Mouse (Mus musculus) gonadal fat pad, adult 2 months (tissue): ENCODE data around the gene Gyg. TPM values are rescaled to one million over a fixed set of nuclear protein-coding genes. Genes with fewer than 3 reads are reported as not detected.
"Not testable (repeated sequence)": the region's sequence is repeated elsewhere in the genome, so short reads cannot be mapped to it uniquely, and the experiment has no call there.

Source experiments
- DNase-seq: peaks from one replicate; pipeline ENCODE4 v3.0.0-alpha.2; 2012; ENCODE audit warnings: low read depth
- polyA plus RNA-seq: library from polyadenylated mRNA; depleted of rRNA; stranded (reverse); fragments of >200 nt; gene quantifications from 2 replicates; pipeline ENCODE4 v1.2.3, GENCODE M21; 2012; rRNA removed

The Gyg gene
- polyA plus RNA-seq, 1 experiment = 50.1 TPM

GRCm38 (mm10) chr3:20130456-20131349 lies 24.4 kb downstream of the Gyg start:
- DNase-seq = no peak

- DNase-seq = no peak
Measured at GRCm38 (mm10) chr3:20129491-20129890, 25.6 kb downstream of the Gyg start.

GRCm38 (mm10) chr3:20127047-20127595 lies 28.0 kb downstream of the Gyg start:
- no peak for DNase-seq

GRCm38 (mm10) chr3:20125604-20126003 lies 29.5 kb downstream of the Gyg start:
- no peak for DNase-seq

- DNase-seq = not testable (repeated sequence)
Measured at GRCm38 (mm10) chr3:20121582-20121981, 33.5 kb downstream of the Gyg start.

GRCm38 (mm10) chr3:20119686-20120244 lies 35.4 kb downstream of the Gyg start:
- DNase-seq = no peak

GRCm38 (mm10) chr3:20119044-20119591 lies 36.0 kb downstream of the Gyg start:
- no peak for DNase-seq

- no peak for DNase-seq
Measured at GRCm38 (mm10) chr3:20111913-20112312, 43.2 kb downstream of the Gyg start.

- no peak for DNase-seq
Measured at GRCm38 (mm10) chr3:20108881-20109280, 46.2 kb downstream of the Gyg start.

- DNase-seq = no peak
Measured at GRCm38 (mm10) chr3:20104776-20105175, 50.3 kb downstream of the Gyg start.

GRCm38 (mm10) chr3:20104318-20104717 lies 50.8 kb downstream of the Gyg start:
- DNase-seq = no peak

- DNase-seq = peak; percentile 4
Measured at GRCm38 (mm10) chr3:20103830-20104229, 51.3 kb downstream of the Gyg start.

- no peak for DNase-seq
Measured at GRCm38 (mm10) chr3:20082161-20082560, 73.0 kb downstream of the Gyg start.

GRCm38 (mm10) chr3:20076145-20077053 lies 78.7 kb downstream of the Gyg start:
- no peak for DNase-seq

Other genes starting within 250 kb of the Gyg start
- gene Cp, start 198.3 kb downstream of the Gyg start, polyA plus RNA-seq = 53.9 and 70.7 TPM in 2 replicates
- 11.1 and 14.9 TPM in 2 replicates for gene Hps3, start 120.0 kb downstream of the Gyg start, polyA plus RNA-seq
- 5.1 and 8.2 TPM in 2 replicates for gene Hltf, start 97.5 kb downstream of the Gyg start, polyA plus RNA-seq
- 0.92 and 1.4 TPM in 2 replicates for gene Cpa3, start 86.9 kb upstream of the Gyg start, polyA plus RNA-seq
- 0.16 and 0.20 TPM in 2 replicates for gene Cpb1, start 120.4 kb upstream of the Gyg start, polyA plus RNA-seq
- gene Agtr1b, start 211.9 kb upstream of the Gyg start, polyA plus RNA-seq = 0.05 and 0.09 TPM in 2 replicates